Mouse (Mus musculus): ENCODE measurements at regions not wholly inside any gene's neighbourhood (a gene's known extent, or its start where the extent isn't known, plus 50 kb on each side); places are given as distances from the start of the nearest gene placed in this dataset.

DNA sequence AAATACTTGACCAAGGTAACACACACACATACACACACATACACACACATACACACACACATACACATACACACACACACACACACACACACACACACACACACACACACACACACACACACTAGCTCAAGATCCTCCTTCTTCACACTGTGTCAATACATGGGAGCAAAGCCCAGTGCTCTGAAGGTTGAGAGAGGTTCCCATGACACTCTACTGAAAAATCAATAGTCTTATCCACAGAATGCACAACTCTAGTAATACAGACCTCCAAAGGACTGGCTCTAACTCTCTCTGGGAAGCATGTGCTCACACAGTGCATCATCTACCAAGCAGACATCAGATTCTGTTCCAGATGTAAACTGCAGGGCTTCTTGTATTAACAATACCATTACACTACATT, 151.7 kb downstream of the 1190002N15Rik start:
- no peak for DNase-seq (ENCODE audit: extremely low read depth, low read depth, low spot score)

DNA sequence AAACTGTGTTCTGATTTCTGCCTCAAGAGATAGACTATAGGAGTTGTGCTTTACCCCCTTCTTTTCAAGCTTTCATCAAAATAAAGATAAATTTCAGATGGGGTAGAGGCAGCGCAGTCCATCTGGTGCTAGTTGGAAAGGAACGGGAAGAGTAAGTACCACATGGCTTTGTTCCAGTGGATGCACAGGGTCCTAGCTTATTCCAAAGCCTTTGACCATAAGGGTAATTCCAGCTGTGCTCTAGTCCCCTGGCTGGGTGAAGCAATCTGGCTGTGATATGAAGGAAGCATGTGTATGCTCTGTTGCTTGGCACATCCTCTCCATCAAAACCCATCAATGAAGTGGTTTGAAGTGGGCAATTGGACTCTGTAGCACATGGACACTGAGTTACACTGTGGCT, 155.6 kb downstream of the 1190002N15Rik start:
- DNase-seq (ENCODE audit: extremely low read depth, low read depth, low spot score), result no peak

DNA sequence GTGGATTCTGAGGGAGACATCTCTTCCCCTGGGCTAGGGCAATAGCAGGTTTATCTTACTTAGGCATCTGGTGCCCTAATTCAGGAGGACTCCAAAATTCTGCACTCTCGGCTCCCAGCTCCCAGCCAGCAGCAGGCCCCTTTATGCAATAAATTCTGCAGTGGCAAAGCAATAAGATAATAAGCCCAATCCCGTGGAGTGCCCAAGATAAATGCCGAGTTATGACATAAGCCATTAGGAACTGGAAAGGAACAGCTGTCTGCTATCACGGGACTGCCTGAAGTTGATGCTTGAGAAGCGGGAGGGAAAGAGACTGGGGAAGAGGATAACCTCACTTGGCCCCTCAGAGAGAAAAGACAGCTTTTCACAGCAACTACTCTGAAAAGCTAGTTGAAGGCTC, 159.0 kb downstream of the 1190002N15Rik start:
- DNase-seq (ENCODE audit: extremely low read depth, low read depth, low spot score), result no peak

DNA sequence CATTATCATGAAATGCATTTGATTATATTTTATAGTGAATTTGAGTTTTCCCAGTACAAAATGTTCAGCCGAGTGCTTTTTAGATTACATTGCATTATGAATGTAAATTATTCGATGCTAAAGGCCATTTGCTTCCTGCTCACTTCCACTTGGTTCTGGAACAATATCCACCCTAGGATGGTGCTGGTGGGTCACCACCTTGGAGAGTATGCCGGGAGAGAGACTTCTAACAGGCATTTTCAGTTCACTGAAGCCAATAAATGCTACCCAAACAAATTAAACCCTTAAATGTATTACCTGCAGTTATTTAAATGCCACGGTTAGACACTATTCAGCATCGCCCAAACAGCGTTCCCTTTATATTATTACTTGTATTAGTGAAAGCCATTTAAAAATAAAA, 159.6 kb downstream of the 1190002N15Rik start:
- DNase-seq (ENCODE audit: extremely low read depth, low read depth, low spot score), result no peak

DNA sequence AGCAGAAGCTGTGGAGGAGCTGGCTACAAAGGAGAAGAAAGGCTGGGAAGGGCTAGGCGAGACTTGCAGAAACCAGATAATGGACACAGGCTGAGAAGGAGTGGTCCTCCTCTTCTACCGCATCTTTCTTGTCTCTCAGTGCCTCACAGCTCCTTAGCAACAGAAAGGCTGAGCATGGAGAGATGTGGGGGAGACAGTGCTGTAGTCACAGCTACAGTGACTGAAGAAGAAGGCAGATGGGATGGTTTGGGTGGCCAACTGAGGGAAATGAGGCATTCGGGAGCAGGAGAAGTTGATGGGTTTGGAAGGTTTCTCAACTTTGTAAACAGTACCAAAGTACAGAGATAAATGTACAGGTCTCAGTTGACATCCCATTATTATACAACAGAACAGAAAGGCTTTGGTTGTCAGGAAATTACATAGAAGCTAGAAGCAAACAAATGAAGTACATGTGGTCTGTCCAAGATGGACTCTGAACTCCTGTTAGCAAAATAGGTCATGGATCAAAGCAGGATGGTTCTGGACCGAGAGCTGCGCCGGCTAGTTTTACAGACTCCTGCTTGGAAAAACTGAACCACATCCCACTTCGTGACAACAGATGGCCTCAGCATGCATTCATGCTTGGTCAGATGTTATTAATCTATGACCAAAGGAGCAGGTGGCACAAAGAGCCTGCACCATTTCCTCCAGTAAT, 160.4 kb downstream of the 1190002N15Rik start:
- DNase-seq (ENCODE audit: extremely low read depth, low read depth, low spot score), result no peak

DNA sequence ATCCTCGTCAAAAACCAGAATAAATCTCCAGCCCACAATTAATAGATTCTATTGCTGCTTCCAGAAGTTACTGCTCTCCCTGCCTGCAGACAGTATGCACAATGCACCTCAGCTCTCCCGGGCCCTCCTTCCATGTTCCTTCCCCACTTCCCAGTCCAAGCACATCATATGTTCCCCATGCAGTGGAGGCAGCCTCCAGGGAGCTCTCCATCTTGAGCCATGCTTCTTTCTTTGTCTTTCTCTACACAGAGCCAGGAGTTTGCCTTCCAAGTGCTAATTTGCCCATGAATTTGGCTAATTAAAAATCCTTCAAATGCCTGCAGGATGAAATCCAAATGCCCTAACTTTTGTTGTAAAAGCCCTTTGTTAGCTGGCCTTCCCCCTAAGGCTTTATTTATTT, 166.9 kb downstream of the 1190002N15Rik start:
- no peak for DNase-seq (ENCODE audit: extremely low read depth, low read depth, low spot score)

DNA sequence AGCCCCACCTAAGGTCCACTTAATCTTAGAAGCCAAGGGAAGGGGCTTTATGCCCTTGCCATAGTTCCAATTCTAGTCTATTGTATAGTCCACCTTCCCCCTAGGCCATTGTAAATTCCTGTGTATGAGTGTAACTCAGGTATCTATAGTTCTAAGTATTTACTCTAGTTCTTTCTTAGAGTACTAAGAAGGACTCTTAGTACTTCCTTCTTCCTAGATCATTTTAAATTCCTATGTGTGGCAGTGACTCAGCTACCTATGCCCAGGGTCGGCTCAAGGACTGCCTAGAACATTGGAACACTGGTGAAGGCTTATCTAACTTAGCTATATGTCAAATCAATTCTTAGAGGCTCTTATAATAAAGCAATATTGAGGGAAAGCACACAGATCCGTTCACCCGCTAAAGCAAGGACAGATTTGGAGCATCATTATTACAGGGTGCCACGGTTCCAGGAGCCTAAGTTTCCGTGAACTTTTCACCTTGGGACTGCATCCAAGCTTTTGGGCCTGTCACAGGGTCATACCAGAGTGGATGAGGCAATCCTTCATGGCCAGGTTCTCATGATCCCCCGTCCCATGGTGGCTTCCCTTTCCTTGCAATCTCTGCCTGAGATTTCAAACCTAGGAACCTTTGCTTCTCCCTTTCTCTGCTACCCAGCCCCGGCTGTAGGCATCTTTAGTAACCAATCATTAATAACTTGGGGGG, 169.5 kb downstream of the 1190002N15Rik start:
- DNase-seq (ENCODE audit: extremely low read depth, low read depth, low spot score), result no peak

DNA sequence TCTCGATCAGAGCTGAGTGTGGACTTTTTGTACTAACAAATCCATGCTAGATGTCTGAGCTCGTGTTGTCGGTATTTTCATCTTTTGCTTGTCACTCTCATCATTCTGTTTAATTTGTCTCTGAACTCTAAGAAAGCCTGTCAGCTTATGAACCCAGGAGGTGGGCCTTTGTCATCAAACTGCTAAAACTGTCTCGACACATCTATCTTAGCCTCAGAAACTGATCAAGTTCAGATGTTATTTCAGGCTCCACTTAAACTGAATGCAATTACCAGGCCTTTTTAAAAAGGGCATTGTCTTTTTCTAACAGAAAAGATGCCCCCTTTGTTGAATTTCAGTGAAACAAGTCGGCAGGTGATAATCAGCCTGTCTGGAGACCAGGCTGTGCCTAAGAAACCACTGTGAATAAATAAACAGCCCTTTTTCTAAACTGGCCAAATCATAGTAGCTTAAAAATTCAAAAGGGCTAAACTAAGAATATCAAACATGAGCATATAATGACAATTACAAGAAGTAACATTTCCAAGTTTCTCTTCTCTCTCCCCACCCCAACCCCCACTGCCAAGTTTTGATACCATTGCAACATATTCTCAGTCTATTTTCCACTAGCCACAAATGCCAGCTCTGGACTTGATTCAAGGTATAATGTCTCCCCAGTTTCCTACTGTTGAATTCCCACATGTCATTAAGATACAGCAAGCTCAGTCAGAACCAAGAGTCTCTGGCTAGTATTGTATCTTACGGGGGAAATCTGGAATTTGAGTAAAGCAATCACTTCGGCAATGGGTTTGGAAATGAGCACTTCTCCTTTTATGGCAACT, 175.8 kb downstream of the 1190002N15Rik start:
- DNase-seq (ENCODE audit: extremely low read depth, low read depth, low spot score), result peak; percentile 28

DNA sequence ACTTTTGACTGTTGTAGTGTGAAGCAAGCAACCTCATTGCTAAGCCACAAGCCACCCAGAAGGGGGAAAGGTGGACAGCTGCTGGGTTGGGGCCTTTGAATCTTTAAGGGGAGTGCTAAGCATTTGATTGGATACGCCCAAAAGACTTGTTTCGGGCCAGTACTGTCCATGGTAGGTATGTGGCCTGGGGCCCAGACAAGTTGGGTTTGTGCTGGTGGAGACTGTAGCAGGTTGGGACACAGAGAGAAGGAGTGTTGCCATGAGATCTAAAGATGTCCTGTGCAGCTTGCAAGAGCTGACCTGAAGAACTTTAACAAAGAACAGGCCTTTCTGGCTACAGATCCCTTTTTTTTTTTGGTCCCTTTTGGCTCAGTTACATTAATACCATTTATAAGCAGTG, 176.9 kb downstream of the 1190002N15Rik start:
- DNase-seq (ENCODE audit: extremely low read depth, low read depth, low spot score), result peak; percentile 93

DNA sequence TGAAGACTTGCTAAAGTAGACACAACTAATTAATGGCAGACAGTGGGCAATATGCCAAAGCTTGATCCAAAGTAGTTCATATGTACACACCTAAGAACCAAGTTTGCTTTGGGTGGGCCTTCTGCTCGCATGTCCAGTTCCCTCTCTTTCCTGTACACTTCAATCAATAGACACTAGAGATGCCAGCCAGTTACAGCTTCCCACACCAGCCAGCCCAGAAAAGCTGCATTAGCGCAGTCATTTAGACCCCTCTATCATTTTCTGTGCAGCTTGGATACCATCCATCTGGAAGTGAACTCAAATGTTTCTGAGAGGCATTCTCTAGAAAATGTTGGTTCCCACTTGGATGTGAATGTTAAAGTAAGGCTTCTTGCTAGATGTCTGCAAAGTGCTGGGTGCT, 179.7 kb downstream of the 1190002N15Rik start:
- no peak for DNase-seq (ENCODE audit: extremely low read depth, low read depth, low spot score)

DNA sequence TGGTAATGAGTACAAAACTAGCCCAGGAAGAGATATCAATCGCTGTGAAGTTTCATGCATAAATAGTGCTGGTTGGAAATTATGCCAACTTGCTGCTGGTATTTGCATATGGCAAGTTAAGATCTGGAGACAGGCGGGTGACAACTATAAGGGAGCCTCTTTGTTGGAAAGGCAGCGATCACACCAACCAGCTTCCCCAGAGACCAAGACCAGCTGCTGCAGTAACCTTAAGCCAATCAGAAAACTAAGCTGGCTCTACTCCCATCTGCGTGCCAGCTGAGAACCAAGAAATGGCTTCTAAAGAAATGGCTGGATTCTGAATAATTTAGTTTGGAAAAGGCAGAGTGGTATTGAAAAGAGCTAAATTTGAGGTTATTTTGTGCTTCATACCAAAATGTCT, 195.9 kb downstream of the 1190002N15Rik start:
- no peak for DNase-seq (ENCODE audit: extremely low read depth, low read depth, low spot score)

DNA sequence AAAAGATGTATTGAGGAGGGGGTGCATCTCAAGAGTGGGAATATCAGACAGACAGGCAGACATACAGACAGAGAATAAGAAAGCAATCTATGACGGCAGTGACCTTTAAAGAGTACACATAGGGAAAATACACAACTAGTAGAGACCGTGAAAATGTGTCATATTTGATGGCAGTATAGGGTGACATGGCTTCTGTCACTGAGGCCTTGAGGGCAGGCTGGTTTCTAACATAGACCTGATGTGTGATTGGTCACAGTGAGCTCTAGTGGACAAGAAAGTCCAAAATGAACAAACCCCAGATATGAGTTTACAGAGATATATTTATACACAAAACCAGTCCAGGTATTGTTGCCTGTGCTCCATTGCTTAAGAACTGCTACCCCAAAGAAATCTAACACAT, 196.3 kb downstream of the 1190002N15Rik start:
- no peak for DNase-seq (ENCODE audit: extremely low read depth, low read depth, low spot score)

DNA sequence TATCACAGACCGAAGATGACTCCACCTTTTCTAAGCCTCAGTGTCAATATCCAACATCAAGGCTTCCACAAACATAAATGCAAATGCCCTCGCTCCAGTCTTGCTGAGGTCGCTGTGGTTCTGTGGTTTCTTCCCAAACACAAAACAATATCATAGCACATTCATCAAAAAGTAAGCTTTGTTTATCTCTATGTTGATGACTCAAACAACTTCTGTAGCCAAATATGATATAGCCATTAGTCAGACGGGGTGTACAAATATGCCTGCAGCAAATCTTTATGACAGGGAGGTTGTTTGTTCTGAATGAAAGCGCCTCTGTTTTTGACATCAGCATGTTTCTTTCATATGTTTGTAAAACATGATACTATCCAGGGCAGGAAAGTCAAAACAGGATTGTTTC, 204.4 kb downstream of the 1190002N15Rik start:
- DNase-seq (ENCODE audit: extremely low read depth, low read depth, low spot score), result no peak

DNA sequence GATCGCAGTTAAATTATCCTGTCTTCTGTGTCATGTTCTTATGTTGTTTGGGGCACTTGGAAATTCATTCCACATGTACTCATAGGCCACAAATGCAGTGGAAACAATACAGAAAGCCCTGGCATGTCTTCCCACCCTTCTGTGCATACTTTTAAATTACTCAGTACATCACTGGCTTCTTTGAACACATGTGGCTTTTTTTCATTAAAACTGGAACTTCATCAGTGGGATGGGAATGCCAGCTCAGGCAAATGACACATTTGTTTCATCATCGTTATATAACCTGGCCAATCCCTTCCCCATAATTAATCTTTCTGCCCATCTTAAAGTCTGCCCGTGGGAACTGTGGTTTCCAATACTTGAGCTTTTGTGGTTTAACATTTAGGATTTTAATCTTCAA, 214.9 kb downstream of the 1190002N15Rik start:
- no peak for DNase-seq (ENCODE audit: extremely low read depth, low read depth, low spot score)

DNA sequence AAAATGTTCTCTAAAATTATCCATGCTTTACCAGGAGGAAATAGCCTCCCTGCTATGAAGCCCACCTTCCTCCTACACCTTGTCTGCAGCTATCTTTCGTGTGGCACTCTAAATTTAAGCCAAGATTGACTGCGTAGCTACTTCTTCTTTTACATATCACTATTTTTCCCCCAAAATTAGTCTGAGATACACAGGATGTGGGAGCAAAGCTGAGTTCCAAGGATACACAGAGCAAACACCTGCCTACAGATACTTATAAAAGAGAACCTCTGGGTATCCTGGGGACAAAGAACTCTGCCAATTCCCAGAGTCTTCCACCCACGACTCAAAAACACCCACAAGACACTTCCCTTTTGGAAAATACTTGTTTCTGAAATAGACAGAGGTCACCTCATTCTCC, 235.3 kb downstream of the 1190002N15Rik start:
- DNase-seq (ENCODE audit: extremely low read depth, low read depth, low spot score), result no peak

DNA sequence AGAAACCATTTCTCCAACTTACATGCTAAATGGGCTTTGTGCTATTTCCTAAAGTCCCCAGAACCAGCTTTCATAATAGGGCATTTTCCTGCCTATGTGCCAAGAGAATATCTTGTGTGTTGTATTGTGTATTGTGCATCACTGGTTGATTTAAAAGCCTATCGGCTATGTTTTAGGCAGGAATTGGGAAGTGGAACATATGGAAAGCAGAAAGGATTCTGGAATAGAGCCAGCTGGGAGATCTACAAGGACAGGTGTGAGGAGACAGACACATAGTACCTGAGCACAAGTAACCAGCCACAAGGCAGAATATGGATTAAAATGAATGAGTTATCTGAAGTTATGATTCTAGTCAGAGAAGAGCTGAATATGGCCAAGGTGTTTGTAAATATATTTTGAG, 236.0 kb downstream of the 1190002N15Rik start:
- DNase-seq (ENCODE audit: extremely low read depth, low read depth, low spot score), result no peak

DNA sequence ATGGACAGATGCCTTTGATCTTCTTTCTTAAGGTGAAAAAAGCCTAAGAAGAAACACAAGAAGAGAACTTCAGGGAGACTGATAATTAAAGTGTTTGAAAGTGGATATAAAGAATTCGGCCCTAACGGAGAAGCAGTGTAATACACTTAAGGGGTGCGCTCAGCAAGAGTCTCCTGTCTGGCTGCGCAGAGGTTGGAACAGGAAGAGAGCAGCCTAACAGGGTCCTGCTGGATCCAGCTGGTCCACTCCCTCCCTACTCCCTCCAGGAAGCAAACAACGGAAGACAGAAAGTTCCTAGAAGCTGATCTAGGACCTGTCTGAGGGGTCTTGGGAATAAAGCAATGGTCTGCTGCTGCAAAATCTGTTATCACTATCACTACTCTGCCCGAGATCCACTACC, 242.4 kb downstream of the 1190002N15Rik start:
- DNase-seq (ENCODE audit: extremely low read depth, low read depth, low spot score), result no peak

DNA sequence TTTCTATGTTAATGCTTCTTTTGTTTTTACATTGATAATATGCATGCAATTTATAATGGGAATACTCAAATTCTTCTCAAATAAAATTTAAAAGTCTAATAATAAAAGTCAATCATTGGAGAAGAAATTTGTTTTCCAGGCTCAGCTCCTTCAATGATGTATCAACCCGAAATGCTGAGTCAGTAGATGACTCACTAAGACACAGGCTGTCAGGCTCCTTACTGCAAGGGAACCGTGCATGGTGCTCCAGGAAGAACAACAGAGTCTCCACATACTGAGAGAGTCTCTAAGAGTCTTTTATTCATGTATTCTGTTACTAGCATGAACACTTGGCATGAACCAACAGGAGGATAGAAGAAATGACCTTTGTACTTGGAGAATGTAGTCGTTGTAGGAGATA, 245.7 kb downstream of the 1190002N15Rik start:
- no peak for DNase-seq (ENCODE audit: extremely low read depth, low read depth, low spot score)

DNA sequence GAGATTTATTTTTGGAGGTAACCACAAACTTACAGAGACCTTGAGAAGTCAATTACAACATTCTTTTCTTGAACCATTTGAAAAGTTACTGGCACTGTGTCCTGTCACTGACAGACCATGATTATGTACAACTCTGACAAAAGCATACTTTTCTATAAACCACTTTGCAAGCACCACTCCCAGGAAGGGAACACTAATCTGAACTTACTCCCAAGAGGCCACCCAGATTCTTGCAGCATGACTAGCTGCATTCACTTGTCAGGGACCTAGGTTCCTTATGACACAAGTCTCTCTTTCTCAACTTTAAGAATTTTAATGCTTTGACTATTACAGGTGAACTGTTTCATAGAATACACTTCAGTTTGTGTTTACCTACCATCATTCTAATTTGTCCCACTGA, 248.3 kb downstream of the 1190002N15Rik start:
- DNase-seq (ENCODE audit: extremely low read depth, low read depth, low spot score), result no peak

DNA sequence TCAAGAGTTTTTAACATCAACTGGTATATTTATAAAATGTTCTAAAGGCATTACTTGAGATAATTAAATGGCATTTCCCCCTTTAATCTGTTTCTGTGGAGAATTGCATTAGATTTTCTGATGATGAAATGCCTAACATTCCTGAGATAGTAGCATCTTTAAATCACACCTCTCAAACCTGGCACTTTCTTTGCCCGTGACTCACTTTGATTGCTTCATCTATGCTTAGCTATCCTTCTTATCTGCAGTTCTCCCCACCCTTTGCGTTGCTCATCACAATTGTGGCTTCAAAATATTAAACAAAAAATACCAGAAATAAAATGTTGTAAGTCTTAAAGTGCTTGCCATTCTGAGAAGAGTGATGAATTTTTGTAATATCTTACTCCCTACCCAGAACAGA, 250.3 kb downstream of the 1190002N15Rik start:
- no peak for DNase-seq (ENCODE audit: extremely low read depth, low read depth, low spot score)

DNA sequence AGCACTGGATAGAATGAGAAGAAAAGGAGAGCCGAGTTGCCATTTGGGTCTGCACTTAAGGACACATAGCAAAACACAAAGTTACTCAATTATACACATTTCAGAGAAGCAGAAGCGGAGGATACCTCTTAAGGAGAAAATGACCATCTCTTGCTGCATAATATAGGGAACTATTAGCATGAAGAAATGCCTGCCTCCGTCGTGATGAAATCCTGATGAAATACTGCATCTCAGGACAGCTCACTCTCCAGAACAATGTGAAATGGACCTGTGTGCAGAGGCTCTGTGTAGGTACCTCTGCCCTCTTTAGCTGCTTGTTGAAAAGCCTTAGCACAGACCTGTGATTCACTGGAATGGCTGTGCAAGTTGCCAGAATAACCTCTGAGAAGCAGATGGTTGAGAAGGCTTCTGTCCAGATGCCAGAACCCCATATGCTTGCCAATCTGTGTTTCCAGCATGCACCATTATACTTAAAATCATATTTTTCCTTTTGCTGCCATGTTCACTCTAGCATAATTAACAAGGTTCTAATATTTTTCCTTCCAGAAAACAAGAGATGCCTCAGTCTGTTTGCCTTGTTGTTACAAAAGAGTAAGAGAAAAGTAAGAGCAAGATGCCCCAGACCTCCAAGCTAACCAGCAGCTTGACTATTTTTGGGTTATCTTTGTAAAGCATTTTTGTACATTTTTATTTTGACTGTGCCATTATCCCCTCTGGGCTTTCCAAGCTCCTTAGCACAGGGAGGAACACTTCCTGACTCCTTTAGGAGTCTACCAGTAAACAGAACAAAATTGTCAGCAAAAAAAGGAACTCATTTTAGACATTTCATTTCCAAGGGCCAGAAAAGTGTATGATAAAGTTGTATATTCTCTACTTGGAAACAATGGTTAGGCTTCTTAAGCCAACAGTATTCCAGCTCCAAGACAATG, 259.0 kb downstream of the 1190002N15Rik start:
- DNase-seq (ENCODE audit: extremely low read depth, low read depth, low spot score), result peak; percentile 8

Data from fat pad, adult 2 months (tissue).